Mouse (Mus musculus) layer of hippocampus, adult 6 months (tissue): Measurements from ENCODE around the gene Ms4a18. TPM values are rescaled to one million over a fixed set of nuclear protein-coding genes. Genes with fewer than 3 reads are reported as not detected.

Experiments used
- long read RNA-seq, 2 experiments: library from polyadenylated mRNA; unstranded; transcript quantifications; one replicate each; pipeline ENCODE4 v2.0.0; 2019 to 2020
- polyA plus RNA-seq: library from polyadenylated mRNA; unstranded; fragments of <200 nt; fragmentation: Nextera tagmentation; gene quantifications from 2 replicates; pipeline ENCODE4 v1.2.3, GENCODE M21; 2021

Ms4a18 gene
- polyA plus RNA-seq = not detected in 2 replicates
- long read RNA-seq, experiment 1 = 0 reads
- long read RNA-seq, experiment 2 = 0 reads

DNA sequence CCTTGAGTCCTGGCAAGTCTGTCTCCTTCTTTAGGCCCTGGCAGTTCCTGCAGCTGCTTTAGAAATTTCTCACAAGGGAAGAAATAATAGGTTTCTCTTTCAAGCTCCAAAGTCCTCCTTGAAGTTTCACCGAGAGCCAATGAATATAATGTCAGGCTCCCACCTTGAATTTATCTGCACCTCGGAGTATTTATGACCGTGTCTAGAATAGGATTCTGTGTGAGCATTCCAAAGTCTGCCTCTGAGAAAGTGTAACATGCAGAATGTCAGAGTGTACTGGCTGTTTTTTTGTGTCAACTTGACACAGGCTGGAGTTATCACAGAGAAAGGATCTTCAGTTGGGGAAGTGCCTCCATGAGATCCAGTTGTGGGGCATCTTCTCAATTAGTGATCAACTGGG, at the start of gene Ms4a18:
Ms4a18 (minus strand) TSS at position 141 of the 400 bp plus-strand sequence.

DNA sequence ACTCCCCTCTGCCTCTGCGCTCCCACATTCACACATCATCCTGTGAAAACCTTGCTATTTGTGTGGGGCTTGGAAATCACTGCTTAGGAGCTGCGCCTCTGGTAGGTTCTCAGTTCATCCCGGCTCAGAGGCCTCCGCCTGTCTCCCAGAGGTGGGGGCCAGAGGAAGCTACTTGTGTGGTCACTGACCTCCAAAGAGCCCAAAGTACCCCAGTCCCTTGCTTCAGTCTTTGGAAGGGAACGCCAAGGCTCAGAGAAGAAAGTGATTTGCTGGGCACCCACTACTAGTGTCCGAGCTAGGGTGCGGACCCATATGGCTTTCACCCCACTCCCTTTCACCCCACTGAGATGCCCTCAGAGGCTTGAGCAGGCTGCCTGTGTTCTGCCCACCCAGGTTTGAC, 24.7 kb downstream of the Ms4a18 start, which contains the start of gene Ms4a15:
Ms4a15 (minus strand) TSS at position 101 of the 400 bp plus-strand sequence.

DNA sequence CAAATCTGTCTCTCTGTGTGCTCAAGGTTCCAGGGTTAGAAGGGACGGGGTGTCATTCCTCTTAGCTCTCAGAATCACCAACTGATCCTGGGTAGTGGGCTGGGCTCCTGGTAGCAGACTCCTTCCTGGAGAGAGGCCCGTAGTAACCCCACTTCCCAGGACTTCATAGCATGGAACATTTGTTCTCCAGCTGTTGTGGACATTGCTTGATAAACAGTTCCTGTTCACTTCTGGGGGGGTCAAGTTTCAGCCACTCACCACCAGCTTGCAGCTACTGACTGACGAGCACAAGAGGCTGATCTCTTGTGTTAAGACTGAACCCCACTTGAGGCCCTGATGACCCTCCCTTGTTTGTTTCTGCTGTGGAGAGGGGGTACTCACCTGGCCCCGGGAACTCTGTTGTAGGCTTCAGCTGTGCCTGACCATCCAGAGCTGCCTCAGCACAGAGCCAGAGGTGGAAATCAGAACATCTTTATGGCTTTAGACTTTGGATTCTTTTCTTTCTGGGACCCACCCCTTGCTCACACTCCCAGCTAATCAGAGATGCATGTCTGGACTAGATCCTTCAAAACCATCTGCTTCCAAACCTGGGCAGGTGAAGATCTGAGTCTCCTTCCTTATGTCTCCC, 43.5 kb downstream of the Ms4a18 start, which contains the start of gene Ms4a10:
Ms4a10 (minus strand) TSS at position 433 of the 628 bp plus-strand sequence.

DNA sequence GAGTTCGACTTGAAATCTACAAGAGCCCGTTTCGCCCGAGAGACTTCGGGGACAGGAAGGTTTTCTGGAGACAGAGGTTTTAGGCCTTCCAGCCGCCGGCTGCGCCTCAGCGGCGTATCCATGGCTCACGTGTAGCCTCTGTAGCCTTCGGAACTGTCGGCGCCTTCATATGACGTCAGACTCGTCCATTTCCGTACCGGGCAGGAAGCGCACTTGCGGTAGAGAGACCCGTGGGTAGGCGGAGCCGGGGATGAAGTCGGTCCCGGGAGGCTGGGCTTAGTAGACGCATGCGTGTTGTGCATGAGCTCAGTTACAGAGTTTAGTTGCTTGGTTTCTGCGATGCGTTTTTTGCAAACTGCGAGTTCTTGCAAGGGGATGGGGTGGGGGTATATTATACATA, 68.7 kb downstream of the Ms4a18 start, which contains the start of gene Ccdc86:
Ccdc86 (minus strand) TSS at position 155 of the 400 bp plus-strand sequence.

Other genes starting within 250 kb of the Ms4a18 start
- 0.30 and 0.99 TPM in 2 replicates for gene Cd6, start 188.0 kb downstream of the Ms4a18 start, polyA plus RNA-seq
- 0.20 and 0.30 TPM in 2 replicates for gene Slc15a3, start 178.3 kb downstream of the Ms4a18 start, polyA plus RNA-seq
- gene Tmem132a, start 148.1 kb downstream of the Ms4a18 start, polyA plus RNA-seq = 30.2 and 37.5 TPM in 2 replicates
- 56.5 and 62.8 TPM in 2 replicates for gene Tmem109, start 136.0 kb downstream of the Ms4a18 start, polyA plus RNA-seq
- 31.3 and 52.3 TPM in 2 replicates for gene Prpf19, start 122.8 kb downstream of the Ms4a18 start, polyA plus RNA-seq
- not detected in 2 replicates for gene Zp1, start 97.4 kb downstream of the Ms4a18 start, polyA plus RNA-seq
- 0.06 TPM in 1 of 2 replicates, not detected in the other for gene Ptgdr2, start 80.9 kb downstream of the Ms4a18 start, polyA plus RNA-seq
- gene Ccdc86, start 68.8 kb downstream of the Ms4a18 start, polyA plus RNA-seq = 7.5 and 7.8 TPM in 2 replicates
- 0.14 TPM in 1 of 2 replicates, not detected in the other for gene Ms4a10, start 43.4 kb downstream of the Ms4a18 start, polyA plus RNA-seq
- gene Ms4a15, start 24.8 kb downstream of the Ms4a18 start, polyA plus RNA-seq = 0.10 TPM in 1 of 2 replicates, not detected in the other
- not detected in 2 replicates for gene Ms4a8a, start 63.1 kb upstream of the Ms4a18 start, polyA plus RNA-seq
- gene 1700017D01Rik, start 112.8 kb upstream of the Ms4a18 start, polyA plus RNA-seq = not detected in 2 replicates
- gene 1700025F22Rik, start 147.3 kb upstream of the Ms4a18 start, polyA plus RNA-seq = not detected in 2 replicates
- not detected in 2 replicates for gene Ms4a13, start 178.7 kb upstream of the Ms4a18 start, polyA plus RNA-seq
- gene Ms4a12, start 214.4 kb upstream of the Ms4a18 start, polyA plus RNA-seq = not detected in 2 replicates
- not detected in 2 replicates for gene Ms4a1, start 248.2 kb upstream of the Ms4a18 start, polyA plus RNA-seq